Mouse (Mus musculus) ES-E14 (cell line): ENCODE data around the gene Itpk1.

Experiments
- MAFK ChIP-seq: IDR thresholded peaks from 2 replicates; pipeline ENCODE4 v1.6.1; 2014; ENCODE audit warnings: mild to moderate bottlenecking, low read depth, low read length, inconsistent platforms; ENCODE audit not compliant: insufficient read depth
- ZC3H11A ChIP-seq: IDR thresholded peaks from 2 replicates; pipeline ENCODE4 v1.6.1; 2012; ENCODE audit warnings: low read depth, mild to moderate bottlenecking, inconsistent platforms, low read length, borderline replicate concordance
- ZNF384 ChIP-seq: IDR thresholded peaks from 2 replicates; pipeline ENCODE4 v1.6.1; 2012; ENCODE audit warnings: low read depth, low read length, inconsistent platforms

- TF ChIP-seq ZC3H11A: no peak
- TF ChIP-seq ZNF384: no peak
- TF ChIP-seq MAFK: no peak
These were observed 67.5 kb downstream of the Itpk1 start for GRCm38 (mm10) chr12:102637235-102637634.
